In the genomic region with DNA sequence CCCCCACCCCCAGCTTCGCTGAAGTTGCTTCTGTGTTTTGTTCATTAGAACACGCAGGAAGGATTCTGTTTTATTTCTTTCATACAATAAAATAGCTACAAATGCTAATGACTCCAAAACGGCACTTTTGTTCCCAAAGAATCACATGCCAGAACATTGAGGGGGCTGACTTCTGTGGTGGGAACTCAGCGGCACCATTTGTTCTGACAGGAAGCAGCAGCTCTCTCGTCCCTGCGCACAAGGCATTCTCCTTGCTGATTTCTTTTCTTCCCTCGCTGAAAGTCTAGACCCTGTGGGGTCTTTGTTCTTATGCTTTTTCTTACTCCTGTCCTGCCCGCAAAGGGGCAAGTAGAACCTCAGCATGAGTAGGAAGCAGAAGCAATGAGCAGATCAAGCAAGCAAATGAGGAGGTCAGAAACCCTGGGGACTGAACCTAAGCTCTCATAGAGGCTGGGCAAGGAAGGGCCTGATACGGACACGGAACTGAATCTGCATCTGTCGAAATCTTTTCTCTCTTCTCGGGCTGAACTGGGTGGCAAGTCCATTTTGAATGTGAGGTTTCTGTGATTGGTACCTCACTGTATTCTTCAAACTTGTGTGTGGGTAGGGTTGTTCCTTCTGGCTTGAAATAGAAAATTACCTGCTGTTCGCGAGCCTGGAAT, we compare ENCODE assay signal across 9 mouse cellular contexts.
DNase-seq lines count a peak whose midpoint lies in the region; ATAC-seq and TF ChIP-seq lines count a peak whose summit lies in the region.
"Had no signal": no experiment of that assay in that cellular context is flagged by ENCODE, and none has a peak within 500 bp of the region (broad histone marks: within the 10 kb centered on the region; RNA-seq: fewer than 3 reads in every experiment).

No protein-coding gene starts in this region.

- no peak overlapping the region for H3K4me2 ChIP-seq in midbrain, postnatal 0 days (ENCODE audit: low read depth, low read length, poor library complexity, severe bottlenecking)
- H3K4me2 ChIP-seq: embryonic facial prominence, embryonic 13.5 days; liver, embryonic 13.5 days had no signal

- no peaks in the 10 kb centered on the region for H3K9me3 ChIP-seq in midbrain, postnatal 0 days (ENCODE audit: low read length)
- no peaks in the 10 kb centered on the region for H3K9me3 ChIP-seq in embryonic facial prominence, embryonic 10.5 days
- H3K9me3 ChIP-seq: embryonic facial prominence, embryonic 13.5 days; liver, embryonic 13.5 days had no signal

- no peak overlapping the region for H3K4me3 ChIP-seq in midbrain, postnatal 0 days (ENCODE audit: low read depth, low read length)
- no peak overlapping the region for H3K4me3 ChIP-seq in embryonic facial prominence, embryonic 10.5 days
- H3K4me3 ChIP-seq: embryonic facial prominence, embryonic 13.5 days; liver, embryonic 13.5 days had no signal

- ATAC-seq in midbrain, postnatal 0 days (ENCODE audit: low FRiP score), result no peak

- no peak overlapping the region for H3K9ac ChIP-seq in midbrain, postnatal 0 days (replicated peaks; ENCODE audit: low read length, poor library complexity, severe bottlenecking)
- H3K9ac ChIP-seq: embryonic facial prominence, embryonic 13.5 days; liver, embryonic 13.5 days had no signal

- no peak for TF ChIP-seq CTCF in midbrain, postnatal 0 days (IDR thresholded peaks at IDR 0.05)

- no peaks in the 10 kb centered on the region for H3K4me1 ChIP-seq in midbrain, postnatal 0 days (ENCODE audit: insufficient read depth, low read length)
- no peaks in the 10 kb centered on the region for H3K4me1 ChIP-seq in embryonic facial prominence, embryonic 10.5 days
- H3K4me1 ChIP-seq: embryonic facial prominence, embryonic 13.5 days; liver, embryonic 13.5 days had no signal

- no peak overlapping the region for H3K27ac ChIP-seq in midbrain, postnatal 0 days (ENCODE audit: low read depth, low read length)
- H3K27ac ChIP-seq in embryonic facial prominence, embryonic 10.5 days (replicated peaks), result no peak overlapping the region
- H3K27ac ChIP-seq: embryonic facial prominence, embryonic 13.5 days; liver, embryonic 13.5 days had no signal

- H3K27me3 ChIP-seq in midbrain, postnatal 0 days (ENCODE audit: insufficient read depth, low read length), result no peaks in the 10 kb centered on the region
- H3K27me3 ChIP-seq in embryonic facial prominence, embryonic 10.5 days (replicated peaks; ENCODE audit: low read depth, poor library complexity, severe bottlenecking), result peaks cover 76% of the 10 kb centered on the region
- H3K27me3 ChIP-seq: liver, embryonic 13.5 days had no signal

- peak; percentile 8 for DNase-seq in CD4-positive, CD25-positive, alpha-beta regulatory T cell, adult 2 months (ENCODE audit: low read depth, low spot score)
- peak; percentile 9 for DNase-seq in R1 (ENCODE audit: low read depth, low spot score)
- DNase-seq in layer of hippocampus, adult 18-20 months (ENCODE audit: low spot score in 2 of 2), result peak; percentile 61 to 76
- peak; percentile 4 for DNase-seq in midbrain, postnatal 0 days (ENCODE audit: low spot score)
- no peak for DNase-seq in adrenal gland, postnatal 36 days
- DNase-seq in embryonic facial prominence, embryonic 10.5 days (ENCODE audit: low spot score), result no peak
- DNase-seq in kidney, postnatal 10 days, result no peak
- DNase-seq: liver, embryonic 13.5 days had no signal

- WGBS in midbrain, postnatal 0 days, result 38% methylated on average over 14 of the region's 14 CpGs
- 59% methylated on average over 14 of the region's 14 CpGs for WGBS in embryonic facial prominence, embryonic 10.5 days

- no peaks in the 10 kb centered on the region for H3K36me3 ChIP-seq in midbrain, postnatal 0 days (ENCODE audit: insufficient read depth, low read length)
- no peaks in the 10 kb centered on the region for H3K36me3 ChIP-seq in embryonic facial prominence, embryonic 10.5 days (replicated peaks)
- H3K36me3 ChIP-seq: embryonic facial prominence, embryonic 13.5 days; liver, embryonic 13.5 days had no signal

Comparison
In these comparisons a context has a peak if more than half of its experiments do, and no peak if none do; other contexts are left out.
1. DNase-seq: peak in CD4-positive, CD25-positive, alpha-beta regulatory T cell, adult 2 months (single experiment), R1 (single experiment), layer of hippocampus, adult 18-20 months (2 of 2) and midbrain, postnatal 0 days (single experiment); none in adrenal gland, postnatal 36 days (0 of 2), embryonic facial prominence, embryonic 10.5 days (single experiment) and kidney, postnatal 10 days (single experiment).